Mouse (Mus musculus) liver, postnatal 0 days (tissue): Measurements from ENCODE around the gene Nexn.

Experiments
- CTCF ChIP-seq: sonication (generic); IDR thresholded peaks from 2 replicates; pipeline ENCODE4 v1.5.1; 2016; ENCODE audit warnings: antibody characterized with exemption, low read depth
- EP300 ChIP-seq: IDR thresholded peaks from 2 replicates; pipeline ENCODE4 v1.6.1; 2016; ENCODE audit warnings: antibody characterized with exemption, low read depth, mild to moderate bottlenecking

GRCm38 (mm10) chr3:152238836-152239235 is 27.3 kb downstream of the Nexn start:
- TF ChIP-seq CTCF (peak; percentile 40), EP300 (no peak)
